Comparison of ENCODE assay signal across 8 mouse cellular contexts in genomic region chr15:89500221-89500791, GRCm38 (mm10). TPM values are rescaled to one million over a fixed set of nuclear protein-coding genes. Genes with fewer than 3 reads are reported as not detected.
DNase-seq lines count a peak whose midpoint lies in the region; ATAC-seq and TF ChIP-seq lines count a peak whose summit lies in the region.

No protein-coding gene starts in this region.

- no peak for TF ChIP-seq CTCF in thymus, adult 2 months (IDR thresholded peaks at IDR 0.05; ENCODE audit: borderline replicate concordance, control insufficient read depth, extremely low read depth, insufficient read depth, low read length, poor library complexity)
- TF ChIP-seq CTCF in liver, postnatal 0 days (IDR thresholded peaks at IDR 0.05; ENCODE audit: low read depth): no peak

- H3K27ac ChIP-seq in thymus, adult 2 months (ENCODE audit: control insufficient read depth, insufficient read depth, low read length): no peak overlapping the region
- H3K27ac ChIP-seq in liver, postnatal 0 days (ENCODE audit: low read depth): no peak overlapping the region

- no peak for DNase-seq in frontal cortex, adult 2 months (ENCODE audit: extremely low spot score in 1 of 2, low spot score in 1 of 2)
- no peak for DNase-seq in thymus, adult 2 months
- no peak for DNase-seq in thymus, postnatal 4 days
- peak; percentile 24 for DNase-seq in heart, postnatal 4 days
- DNase-seq in liver, postnatal 0 days: no peak
- DNase-seq in c-Kit-positive CD71-positive TER-119-positive erythroid progenitor cells, embryonic 14.5 days (ENCODE audit: low spot score): no peak
- DNase-seq in ovary, postnatal 14 days (ENCODE audit: low spot score): no peak

- ATAC-seq in frontal cortex, adult (ENCODE audit: low TSS enrichment): peak; percentile 21; the same call in 1 of the 2 replicates
- ATAC-seq in liver, postnatal 0 days: peak; percentile 18

- peaks cover 6% of the 10 kb centered on the region for H3K27me3 ChIP-seq in thymus, adult 2 months (ENCODE audit: control insufficient read depth, insufficient read depth, low read length)
- H3K27me3 ChIP-seq in liver, postnatal 0 days (ENCODE audit: insufficient read depth, low read length): peaks cover 52% of the 10 kb centered on the region

- 29% methylated on average over 35 of the region's 35 CpGs for WGBS in thymus, adult 2 months
- 8% methylated on average over 35 of the region's 35 CpGs for WGBS in liver, postnatal 0 days (ENCODE audit: insufficient replicate concordance)

- peak overlapping the region; percentile 52 for H3K4me3 ChIP-seq in thymus, adult 2 months (ENCODE audit: control insufficient read depth, insufficient read depth, low read length)
- peak overlapping the region; percentile 56 for H3K4me3 ChIP-seq in liver, postnatal 0 days (ENCODE audit: low read depth, low read length)

- no peak for TF ChIP-seq POLR2A in thymus, adult 2 months (IDR thresholded peaks at IDR 0.05; ENCODE audit: control insufficient read depth, extremely low read depth, insufficient read depth, low read length, poor library complexity)

- no peaks in the 10 kb centered on the region for H3K36me3 ChIP-seq in thymus, adult 2 months (ENCODE audit: control insufficient read depth, insufficient read depth, low read length)
- H3K36me3 ChIP-seq in liver, postnatal 0 days (replicated peaks; ENCODE audit: insufficient read depth, low read length): no peaks in the 10 kb centered on the region

- peaks cover 12% of the 10 kb centered on the region for H3K4me1 ChIP-seq in thymus, adult 2 months (replicated peaks; ENCODE audit: control insufficient read depth, insufficient read depth, low read length)
- H3K4me1 ChIP-seq in liver, postnatal 0 days (ENCODE audit: insufficient read depth): peaks cover 15% of the 10 kb centered on the region

- TF ChIP-seq EP300 in liver, postnatal 0 days (IDR thresholded peaks at IDR 0.05; ENCODE audit: low read depth): no peak

- H3K9me3 ChIP-seq in liver, postnatal 0 days (ENCODE audit: low read length): no peaks in the 10 kb centered on the region

- H3K4me2 ChIP-seq in liver, postnatal 0 days (ENCODE audit: low read depth, low read length): peak overlapping the region; percentile 79

- H3K9ac ChIP-seq in liver, postnatal 0 days (replicated peaks): peak overlapping the region; percentile 41; the same call in 1 of the 2 replicates

RNA-seq across cellular contexts. Expression of gene Shank3, which starts 0.9 kb away (rescaled TPM):
- 76.4 and 84.0 TPM in 2 replicates for polyA plus RNA-seq in frontal cortex, adult 2 months (2012; rRNA removed)
- 6.8 and 8.2 TPM in 2 replicates for polyA plus RNA-seq in thymus, adult 2 months (2012; rRNA removed)
- 10 to 100 TPM; 70.0 to 73.7 TPM for total RNA-seq in heart, postnatal 4 days (2021)
- polyA plus RNA-seq in liver, postnatal 0 days (2015; fragmentation: Nextera tagmentation; extraction: Ambion mirVana): 0.27 and 0.81 TPM in 2 replicates

RNA-seq across cellular contexts. Expression of gene Arsa, which starts 23.1 kb away (rescaled TPM):
- 29.6 and 34.9 TPM in 2 replicates for polyA plus RNA-seq in frontal cortex, adult 2 months (2012; rRNA removed)
- 37.9 and 43.0 TPM in 2 replicates for polyA plus RNA-seq in thymus, adult 2 months (2012; rRNA removed)
- 10 to 100 TPM; 12.0 to 14.6 TPM for total RNA-seq in heart, postnatal 4 days (2021)
- 4.7 and 5.5 TPM in 2 replicates for polyA plus RNA-seq in liver, postnatal 0 days (2015; fragmentation: Nextera tagmentation; extraction: Ambion mirVana)

RNA-seq across cellular contexts. Expression of gene Mapk8ip2, which starts 46.6 kb away (rescaled TPM):
- 123 and 134 TPM in 2 replicates for polyA plus RNA-seq in frontal cortex, adult 2 months (2012; rRNA removed)
- 0.11 and 0.13 TPM in 2 replicates for polyA plus RNA-seq in thymus, adult 2 months (2012; rRNA removed)
- under 1 TPM; 0.10 to 0.34 TPM for total RNA-seq in heart, postnatal 4 days (2021)
- not detected in 2 replicates for polyA plus RNA-seq in liver, postnatal 0 days (2015; fragmentation: Nextera tagmentation; extraction: Ambion mirVana)

Comparison
In these comparisons a context has a peak if more than half of its experiments do, and no peak if none do; other contexts are left out.
1. RNA of gene Mapk8ip2, which starts 46.6 kb away (polyA plus RNA-seq): 123 to 134 TPM in frontal cortex, adult 2 months; 0.11 to 0.13 TPM in thymus, adult 2 months and not detected in liver, postnatal 0 days; every median in the first group is over 100 times any median in the second.